Mouse (Mus musculus): ENCODE results near the gene Gm12845.
"Not testable (repeated sequence)": the region's sequence is repeated elsewhere in the genome, so short reads cannot be mapped to it uniquely, and the experiment has no call there.

Gm12845 gene

GRCm38 (mm10) chr4:117724112-117724511 is at the start of gene Gm12845:
Gm12845 (plus strand) TSS chr4:117724412.
- no peak for DNase-seq

GRCm38 (mm10) chr4:117676903-117677302 is 47.3 kb upstream of the Gm12845 start:
- DNase-seq: peak; percentile 76 to 91

- no peak for DNase-seq
Observed at GRCm38 (mm10) chr4:117680963-117681362, 43.2 kb upstream of the Gm12845 start.

GRCm38 (mm10) chr4:117681931-117682461 is 42.2 kb upstream of the Gm12845 start, which contains the start of gene Dmap1:
Dmap1 (minus strand) TSS chr4:117682273.
- DNase-seq: peak; percentile 85 to 89

- no peak for DNase-seq
Observed at GRCm38 (mm10) chr4:117682463-117682862, 41.7 kb upstream of the Gm12845 start.

- no peak for DNase-seq
Observed at GRCm38 (mm10) chr4:117683048-117683768, 41.0 kb upstream of the Gm12845 start.

GRCm38 (mm10) chr4:117686354-117686753 is 37.9 kb upstream of the Gm12845 start:
- DNase-seq: no peak

- DNase-seq: peak in 1 of 2 experiments; percentile 64
Observed at GRCm38 (mm10) chr4:117705361-117705760, 18.9 kb upstream of the Gm12845 start.

GRCm38 (mm10) chr4:117708780-117709550 is 15.2 kb upstream of the Gm12845 start:
- DNase-seq: peak in 1 of 2 experiments; percentile 37

- DNase-seq: no peak
Observed at GRCm38 (mm10) chr4:117712314-117712713, 11.9 kb upstream of the Gm12845 start.

- no peak for DNase-seq
Observed at GRCm38 (mm10) chr4:117713303-117714098, 10.7 kb upstream of the Gm12845 start.

- DNase-seq: no peak
Observed at GRCm38 (mm10) chr4:117731926-117732325, 7.7 kb downstream of the Gm12845 start.

GRCm38 (mm10) chr4:117737559-117737958 is 13.3 kb downstream of the Gm12845 start:
- peak; percentile 38 to 40 for DNase-seq

- not testable (repeated sequence) for DNase-seq
Observed at GRCm38 (mm10) chr4:117752469-117752868, 28.3 kb downstream of the Gm12845 start.

GRCm38 (mm10) chr4:117760151-117760550 is 35.9 kb downstream of the Gm12845 start:
- no peak for DNase-seq

GRCm38 (mm10) chr4:117765416-117765815 is 41.2 kb downstream of the Gm12845 start, which contains the start of gene Klf17:
Klf17 (minus strand) TSS chr4:117765648.
- no peak for DNase-seq

GRCm38 (mm10) chr4:117770935-117771334 is 46.7 kb downstream of the Gm12845 start:
- DNase-seq: peak; percentile 55 to 87

GRCm38 (mm10) chr4:117772960-117773359 is 48.7 kb downstream of the Gm12845 start:
- DNase-seq: no peak
